Mouse (Mus musculus): ENCODE measurements around the gene Pm20d1. TPM values are rescaled to one million over a fixed set of nuclear protein-coding genes. Genes with fewer than 3 reads are reported as not detected.

The Pm20d1 gene
- total and polyA plus RNA-seq, 3 experiments, result not detected

DNA sequence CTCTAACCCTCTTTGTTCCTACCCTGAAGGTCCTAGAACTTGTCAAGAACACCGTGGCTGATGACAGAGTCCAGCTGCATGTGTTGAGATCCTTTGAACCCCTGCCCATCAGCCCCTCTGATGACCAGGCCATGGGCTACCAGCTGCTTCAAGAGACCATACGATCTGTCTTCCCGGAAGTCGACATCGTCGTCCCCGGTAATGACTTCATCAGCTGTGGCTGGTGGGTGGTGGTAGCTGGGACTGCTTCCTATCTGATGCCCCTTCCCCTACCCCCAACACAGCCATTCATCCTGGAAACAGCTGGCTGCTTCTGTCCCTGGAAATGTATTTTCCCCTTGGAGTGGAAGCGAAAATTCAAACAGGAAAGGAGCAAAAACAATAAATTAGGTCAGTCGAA is 14.8 kb downstream of the Pm20d1 start:
- Histone ChIP-seq H3K4me1 (ENCODE audit: control insufficient read depth in 1 of 2, insufficient read depth in 2 of 2, low read length in 2 of 2) (no peaks in the 10 kb centered on the region), H3K36me3 (ENCODE audit: control insufficient read depth in 1 of 2, insufficient read depth in 2 of 2, low read length in 2 of 2) (no peaks in the 10 kb centered on the region), H3K27ac (ENCODE audit: control insufficient read depth, low read depth, low read length) (no peak overlapping the region), H3K9ac (ENCODE audit: control insufficient read depth, low read depth, low read length, poor library complexity, severe bottlenecking) (no peak overlapping the region), H3K27me3 (ENCODE audit: control insufficient read depth in 1 of 2, insufficient read depth in 2 of 2, low read length in 2 of 2) (peaks cover 17 to 25% of the 10 kb centered on the region in 2 experiments), H3K79me2 (ENCODE audit: control insufficient read depth, insufficient read depth, low read length, poor library complexity) (no peaks in the 10 kb centered on the region), H3K4me3 (ENCODE audit: control insufficient read depth in 1 of 2, insufficient read depth in 1 of 2, low read depth in 2 of 2, low read length in 2 of 2) (no peak overlapping the region), H3K9me3 (replicated peaks; ENCODE audit: insufficient read depth, low read length) (no peaks in the 10 kb centered on the region)
- no peak for TF ChIP-seq TCF12 (IDR thresholded peaks at IDR 0.05; ENCODE audit: low read depth, low read length)
- TF ChIP-seq MYB (IDR thresholded peaks at IDR 0.05; ENCODE audit: low read depth, low read length), result no peak
- no peak for TF ChIP-seq RAD21 (IDR thresholded peaks at IDR 0.05; ENCODE audit: low read depth, low read length)
- TF ChIP-seq SMC3 (IDR thresholded peaks at IDR 0.05; ENCODE audit: low read depth, low read length), result no peak
- no peak for TF ChIP-seq POLR2AphosphoS5 (IDR thresholded peaks at IDR 0.05; ENCODE audit: borderline replicate concordance, low read depth, low read length)
- no peak for TF ChIP-seq MYC (IDR thresholded peaks at IDR 0.05; ENCODE audit: low read depth, low read length)
- no peak for TF ChIP-seq MAZ (IDR thresholded peaks at IDR 0.05; ENCODE audit: low read depth, low read length)
- no peak for TF ChIP-seq GATA1 (IDR thresholded peaks at IDR 0.05; ENCODE audit: low read depth, low read length)
- no peak for TF ChIP-seq ELF1 (IDR thresholded peaks at IDR 0.05; ENCODE audit: low read depth, low read length)
- TF ChIP-seq CHD2 (IDR thresholded peaks at IDR 0.05; ENCODE audit: low read length), result no peak
- TF ChIP-seq NRF1 (IDR thresholded peaks at IDR 0.05; ENCODE audit: insufficient read depth, low read depth, low read length, poor library complexity, severe bottlenecking), result no peak
- TF ChIP-seq POLR2AphosphoS2 (IDR thresholded peaks at IDR 0.05; ENCODE audit: low read length), result no peak
- no peak for TF ChIP-seq CTCF (IDR thresholded peaks at IDR 0.05 in 2 of 3, conservative IDR thresholded peaks at IDR 0.05 in 1 of 3; ENCODE audit: control insufficient read depth in 1 of 3, insufficient read depth in 1 of 3, low read depth in 2 of 3, low read length in 3 of 3, poor library complexity in 1 of 3, severe bottlenecking in 1 of 3)
- TF ChIP-seq JUND (IDR thresholded peaks at IDR 0.05; ENCODE audit: low read depth, low read length), result no peak
- no peak for TF ChIP-seq UBTF (IDR thresholded peaks at IDR 0.05; ENCODE audit: borderline replicate concordance, insufficient read depth, low read depth, low read length)
- TF ChIP-seq ETS1 (IDR thresholded peaks at IDR 0.05; ENCODE audit: low read depth, low read length), result no peak
- TF ChIP-seq E2F4 (IDR thresholded peaks at IDR 0.05; ENCODE audit: borderline replicate concordance, low read depth, low read length), result no peak
- TF ChIP-seq USF2 (IDR thresholded peaks at IDR 0.05; ENCODE audit: borderline replicate concordance in 1 of 2, insufficient read depth in 1 of 2, low read depth in 1 of 2, low read length in 2 of 2), result no peak
- no peak for TF ChIP-seq TBP (IDR thresholded peaks at IDR 0.05; ENCODE audit: low read depth, low read length)
- TF ChIP-seq ZMIZ1 (IDR thresholded peaks at IDR 0.05; ENCODE audit: low read depth, low read length), result no peak
- DNase-seq (ENCODE audit: low read depth, low spot score), result no peak

GRCm38 (mm10) chr1:131812631-131813295 is 15.6 kb downstream of the Pm20d1 start:
- H3K79me2 ChIP-seq (ENCODE audit: control insufficient read depth, insufficient read depth, low read length, poor library complexity), result no peaks in the 10 kb centered on the region
- no peak overlapping the region for H3K27ac ChIP-seq (ENCODE audit: control insufficient read depth, low read depth, low read length)
- no peak overlapping the region for H3K4me3 ChIP-seq (ENCODE audit: control insufficient read depth in 1 of 2, insufficient read depth in 1 of 2, low read depth in 2 of 2, low read length in 2 of 2)
- no peak for TF ChIP-seq CTCF (IDR thresholded peaks at IDR 0.05 in 2 of 3, conservative IDR thresholded peaks at IDR 0.05 in 1 of 3; ENCODE audit: control insufficient read depth in 1 of 3, insufficient read depth in 1 of 3, low read depth in 2 of 3, low read length in 3 of 3, poor library complexity in 1 of 3, severe bottlenecking in 1 of 3)
- TF ChIP-seq SIN3A (IDR thresholded peaks at IDR 0.05; ENCODE audit: low read length), result no peak
- no peak for TF ChIP-seq TAL1 (IDR thresholded peaks at IDR 0.05; ENCODE audit: low read length)
- no peak for TF ChIP-seq MYC (IDR thresholded peaks at IDR 0.05; ENCODE audit: low read depth, low read length)
- no peak for TF ChIP-seq TBP (IDR thresholded peaks at IDR 0.05; ENCODE audit: low read depth, low read length)
- no peak for TF ChIP-seq ZC3H11A (IDR thresholded peaks at IDR 0.05; ENCODE audit: low read depth, low read length)
- TF ChIP-seq USF1 (IDR thresholded peaks at IDR 0.05; ENCODE audit: low read depth, low read length), result no peak
- TF ChIP-seq RCOR1 (IDR thresholded peaks at IDR 0.05; ENCODE audit: low read depth, low read length), result no peak
- TF ChIP-seq POLR2AphosphoS2 (IDR thresholded peaks at IDR 0.05; ENCODE audit: low read length), result no peak
- TF ChIP-seq JUND (IDR thresholded peaks at IDR 0.05; ENCODE audit: low read depth, low read length), result no peak
- TF ChIP-seq POLR2A (IDR thresholded peaks at IDR 0.05; ENCODE audit: control insufficient read depth in 1 of 2, insufficient read depth in 1 of 2, low read depth in 1 of 2, low read length in 2 of 2, poor library complexity in 1 of 2), result no peak
- TF ChIP-seq HCFC1 (IDR thresholded peaks at IDR 0.05; ENCODE audit: low read depth, low read length), result no peak
- TF ChIP-seq MAFK (IDR thresholded peaks at IDR 0.05; ENCODE audit: borderline replicate concordance, low read depth, low read length), result no peak
- TF ChIP-seq SMC3 (IDR thresholded peaks at IDR 0.05; ENCODE audit: low read depth, low read length), result no peak
- no peak for TF ChIP-seq TCF12 (IDR thresholded peaks at IDR 0.05; ENCODE audit: low read depth, low read length)
- no peak for TF ChIP-seq GATA1 (IDR thresholded peaks at IDR 0.05; ENCODE audit: low read depth, low read length)
- H3K4me1 ChIP-seq (ENCODE audit: control insufficient read depth in 1 of 2, insufficient read depth in 2 of 2, low read length in 2 of 2), result no peaks in the 10 kb centered on the region
- no peaks in the 10 kb centered on the region for H3K9me3 ChIP-seq (replicated peaks; ENCODE audit: insufficient read depth, low read length)
- peaks cover 21 to 31% of the 10 kb centered on the region in 2 experiments for H3K27me3 ChIP-seq (ENCODE audit: control insufficient read depth in 1 of 2, insufficient read depth in 2 of 2, low read length in 2 of 2)
- no peak overlapping the region for H3K9ac ChIP-seq (ENCODE audit: control insufficient read depth, low read depth, low read length, poor library complexity, severe bottlenecking)
- no peak for DNase-seq (ENCODE audit: low read depth, low spot score)
- H3K36me3 ChIP-seq (ENCODE audit: control insufficient read depth in 1 of 2, insufficient read depth in 2 of 2, low read length in 2 of 2), result no peaks in the 10 kb centered on the region

Measured in MEL (cell line).